Mouse (Mus musculus) erythroblast, adult 5-6 weeks (primary cell): Measurements from ENCODE around the gene Kif17. TPM values are rescaled to one million over a fixed set of nuclear protein-coding genes. Genes with fewer than 3 reads are reported as not detected.
A peak's percentile ranks its signal among the peaks of the same experiment; 100 is the strongest.

Source experiments
- ATAC-seq: replicated peaks from 2 replicates; pipeline ENCODE4 v1.8.0; 2016; ENCODE audit warnings: moderate number of reproducible peaks, mild to moderate bottlenecking, moderate TSS enrichment, inconsistent platforms; ENCODE audit not compliant: poor library complexity, low FRiP score, severe bottlenecking
- total RNA-seq, 2 experiments: library from RNA; stranded (forward) in 1 of 2; stranded (reverse) in 1 of 2; fragments of 150-400 nt in 1 of 2; fragments of 200-764, 138-1000 nt in 1 of 2; gene quantifications; 2 replicates each; pipeline versions ENCODE4 v1.2.3 to v1.2.4; 2015 to 2017; ENCODE audit warnings: low replicate concordance in 2 of 2

The Kif17 gene
- total RNA-seq, 2 experiments from 2014 or later = 0.26 to 3.3 TPM

DNA sequence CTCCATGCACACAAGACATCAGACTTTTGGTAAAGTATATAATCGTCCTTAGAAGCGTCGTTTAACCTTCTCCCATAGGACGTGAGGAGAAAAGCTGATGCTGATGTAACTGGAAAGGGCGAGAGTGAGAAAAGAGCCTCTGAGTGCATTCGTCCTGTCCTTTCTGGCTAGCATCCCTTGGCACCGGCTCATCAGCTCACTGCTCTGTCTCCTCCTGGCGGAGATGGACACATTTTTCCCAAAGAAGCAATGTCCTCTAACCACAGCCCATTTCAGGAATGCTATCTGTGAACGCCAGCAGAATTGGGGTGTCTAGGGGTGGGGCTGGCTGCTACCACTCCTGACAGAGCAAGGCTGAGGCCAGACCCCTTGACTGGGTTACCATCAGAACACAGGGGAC lies 81.4 kb downstream of the Kif17 start:
- ATAC-seq = no peak

DNA sequence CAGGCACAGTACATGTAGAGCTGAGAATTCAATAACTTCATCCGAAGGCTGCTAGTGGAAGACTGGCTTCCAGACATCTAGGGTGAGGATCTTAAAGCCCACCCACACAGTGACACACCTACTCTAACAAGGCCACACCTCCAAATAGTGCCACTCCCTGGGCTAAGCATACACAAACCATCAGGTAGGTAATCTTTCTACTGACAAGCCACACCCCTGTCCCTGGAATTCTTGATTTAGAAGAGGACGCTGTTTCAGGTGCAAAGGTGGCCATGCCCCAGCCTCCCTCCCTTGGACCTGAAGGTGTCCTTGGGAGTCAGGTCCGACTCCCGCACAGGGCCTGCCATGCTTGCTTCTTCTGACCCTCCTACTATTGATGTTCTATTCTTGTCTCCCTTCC lies 82.9 kb downstream of the Kif17 start:
- ATAC-seq = no peak

DNA sequence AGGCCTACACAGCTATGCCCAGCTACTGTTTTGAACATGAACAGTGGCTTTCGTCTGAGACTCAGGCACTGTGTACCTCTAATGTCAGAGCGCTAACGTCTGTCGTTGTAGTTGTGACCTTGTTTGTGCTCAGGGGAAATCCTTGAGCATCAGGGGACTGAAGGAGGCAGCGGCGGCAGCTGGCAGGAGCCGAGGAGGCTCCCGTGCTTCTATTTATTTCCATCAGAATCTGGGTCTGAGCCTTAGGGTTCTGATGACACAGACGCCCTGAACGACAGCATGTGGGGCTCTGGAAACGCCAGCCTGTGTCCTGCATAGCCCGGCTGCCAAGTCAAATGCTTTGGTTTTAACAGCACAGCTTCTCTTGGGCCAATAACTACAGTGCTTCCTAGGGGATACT lies 84.8 kb downstream of the Kif17 start:
- no peak for ATAC-seq

DNA sequence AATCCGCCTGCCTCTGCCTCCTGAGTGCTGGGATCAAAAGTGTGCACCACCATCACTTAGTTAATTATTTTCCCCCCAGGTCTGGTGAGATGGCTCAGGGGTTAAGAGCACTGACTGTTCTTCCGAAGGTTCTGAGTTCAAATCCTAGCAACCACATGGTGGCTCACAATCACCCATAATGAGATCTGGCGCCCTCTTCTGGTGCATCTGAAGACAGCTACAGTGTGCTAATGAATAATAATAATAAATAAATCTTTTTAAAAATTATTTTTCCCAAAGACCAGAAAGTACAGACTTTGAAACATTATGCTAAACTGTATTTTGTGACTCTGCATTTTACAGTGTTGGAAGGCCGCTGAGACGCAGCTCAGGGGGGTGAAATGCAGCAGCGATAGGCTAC lies 85.4 kb downstream of the Kif17 start:
- ATAC-seq = no peak

DNA sequence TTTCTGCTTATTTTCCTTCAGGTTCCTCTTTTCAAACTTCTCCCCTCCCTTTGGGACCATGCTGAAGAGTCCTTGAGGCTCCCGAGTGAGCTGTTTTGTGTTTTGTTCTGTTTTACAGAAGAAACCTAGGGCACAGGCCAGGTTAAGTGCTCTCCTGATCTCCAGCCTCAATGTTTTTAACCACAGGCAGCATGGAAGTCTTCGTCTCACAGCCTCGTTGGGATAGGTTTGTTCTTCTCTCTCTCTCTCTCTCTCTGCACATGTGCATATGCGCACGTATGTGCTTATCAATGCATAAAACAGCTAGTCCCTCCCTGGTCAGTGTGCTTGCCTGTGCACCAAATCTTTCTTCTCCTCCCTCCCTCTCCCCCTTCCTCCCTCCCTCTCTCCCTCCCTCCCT lies 86.6 kb downstream of the Kif17 start:
- no peak for ATAC-seq

DNA sequence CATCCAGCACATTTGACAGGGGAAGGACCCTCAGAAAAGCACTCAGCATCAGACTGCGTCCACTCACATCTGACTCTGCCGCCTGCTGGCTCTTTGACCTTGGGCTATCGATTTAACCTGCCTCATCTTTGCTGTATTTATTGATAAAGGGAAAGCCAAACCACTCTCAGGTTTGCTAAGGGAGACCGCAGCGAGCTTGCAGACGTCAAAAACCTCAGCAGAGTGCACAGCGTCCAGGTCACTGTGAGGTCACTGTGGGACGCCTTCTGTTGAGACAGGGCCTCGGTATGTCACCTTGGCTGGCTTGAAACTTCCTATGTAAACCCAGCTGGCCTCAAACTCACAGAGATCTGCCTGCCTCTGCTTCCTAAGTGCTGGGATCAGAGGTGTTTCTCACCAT lies 87.1 kb downstream of the Kif17 start:
- no peak for ATAC-seq

DNA sequence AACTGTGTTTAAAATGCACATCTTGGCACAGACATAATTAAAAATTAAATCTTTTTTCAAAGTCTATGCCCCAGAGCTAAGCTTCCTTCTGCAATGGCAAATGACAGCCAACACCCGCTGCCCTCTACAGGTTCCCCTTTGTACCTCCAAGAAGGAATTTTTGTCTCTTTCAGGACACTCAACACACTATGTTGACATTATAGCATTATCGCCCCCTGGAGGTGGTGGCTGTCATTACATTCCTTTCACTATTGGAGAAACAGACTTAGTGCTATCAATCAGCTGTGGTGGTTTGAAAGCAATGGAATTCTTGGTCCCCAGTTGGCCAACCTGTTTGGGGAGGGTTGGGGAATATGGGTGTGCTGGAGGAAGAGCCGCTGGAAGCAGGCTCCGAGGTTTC lies 89.7 kb downstream of the Kif17 start:
- 0 out of 2 replicates have a peak, but pooled peaks have one; percentile 18 for ATAC-seq

DNA sequence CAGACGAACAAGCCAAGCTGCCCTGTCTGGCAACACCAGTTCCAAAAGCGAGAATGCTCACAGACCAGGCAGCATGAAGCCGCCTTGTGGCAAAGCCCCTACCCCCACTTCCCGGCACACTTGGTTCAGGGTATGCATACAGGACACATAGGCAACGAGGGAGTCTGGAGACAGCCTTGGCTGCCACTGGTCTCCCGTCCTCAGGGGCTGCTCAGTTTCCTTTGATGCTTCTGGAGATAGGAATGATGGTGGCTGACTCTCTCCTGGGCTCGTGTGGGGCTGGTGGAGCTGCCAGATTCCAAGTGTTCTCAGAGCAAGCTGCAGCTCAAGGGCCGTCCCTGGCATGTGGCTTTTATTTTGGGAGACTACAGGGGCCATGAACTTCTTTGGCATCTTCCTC lies 91.2 kb downstream of the Kif17 start:
- ATAC-seq = no peak

DNA sequence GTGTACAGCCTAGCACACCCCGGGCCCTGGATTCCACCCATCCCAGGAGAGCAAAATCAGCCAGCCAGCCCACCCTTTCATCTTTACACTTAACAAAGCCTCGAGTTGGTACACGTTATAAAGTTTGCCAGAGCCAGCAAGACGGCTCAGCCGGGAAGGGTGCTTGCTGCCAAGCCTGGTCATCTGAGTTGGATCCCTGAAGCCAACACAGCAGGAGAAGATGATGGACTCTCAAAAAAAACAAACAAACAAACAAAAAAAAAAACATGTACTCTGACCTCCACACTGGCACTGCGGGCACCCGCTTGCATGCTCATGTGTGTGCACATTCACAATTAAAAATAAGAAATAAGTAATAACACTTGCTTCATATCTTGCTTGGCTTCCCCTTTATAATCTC lies 91.8 kb downstream of the Kif17 start:
- ATAC-seq = no peak

DNA sequence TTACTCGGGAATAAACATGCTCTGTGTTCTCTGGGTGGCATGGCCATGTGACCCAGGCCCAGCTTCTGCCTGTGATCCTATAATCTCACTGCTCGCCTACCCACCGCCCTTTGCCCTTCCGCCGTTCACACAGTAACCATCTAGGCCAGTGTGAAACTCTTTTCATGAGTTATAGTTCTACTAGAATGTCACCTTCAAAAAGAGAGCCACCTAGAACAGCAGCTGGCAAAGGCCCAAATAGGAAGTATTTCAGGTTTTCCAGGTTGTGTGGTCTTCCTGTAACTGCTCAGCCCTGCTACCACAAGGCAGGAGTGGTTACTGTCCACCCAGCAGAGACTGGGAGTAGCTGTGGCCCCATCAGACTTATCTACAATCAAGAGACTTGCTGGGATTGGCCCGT lies 92.5 kb downstream of the Kif17 start:
- ATAC-seq = no peak

DNA sequence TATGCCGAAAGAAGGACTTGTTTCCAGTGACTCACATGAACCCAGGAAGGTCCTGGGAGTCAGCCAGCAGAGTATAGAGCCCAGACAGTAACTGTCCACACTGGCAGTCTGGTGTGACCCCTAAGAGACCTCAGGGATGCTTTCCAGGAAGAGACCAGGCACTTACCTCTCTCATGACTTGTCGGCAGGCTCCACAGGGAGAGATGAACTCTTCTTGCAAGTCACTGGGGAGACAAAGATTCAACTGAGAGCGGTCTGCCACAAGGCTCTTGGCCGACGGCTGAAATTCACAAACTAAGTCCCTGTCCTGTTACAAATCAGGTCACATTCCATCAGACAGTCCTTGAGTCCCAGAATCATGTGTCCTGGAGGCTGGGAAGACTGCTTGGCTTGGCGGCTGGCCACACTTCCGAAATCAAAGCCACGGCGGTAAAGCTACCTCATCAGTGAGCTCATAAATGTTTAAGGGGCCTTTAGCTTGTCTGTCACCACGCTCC lies 93.2 kb downstream of the Kif17 start:
- no peak for ATAC-seq

DNA sequence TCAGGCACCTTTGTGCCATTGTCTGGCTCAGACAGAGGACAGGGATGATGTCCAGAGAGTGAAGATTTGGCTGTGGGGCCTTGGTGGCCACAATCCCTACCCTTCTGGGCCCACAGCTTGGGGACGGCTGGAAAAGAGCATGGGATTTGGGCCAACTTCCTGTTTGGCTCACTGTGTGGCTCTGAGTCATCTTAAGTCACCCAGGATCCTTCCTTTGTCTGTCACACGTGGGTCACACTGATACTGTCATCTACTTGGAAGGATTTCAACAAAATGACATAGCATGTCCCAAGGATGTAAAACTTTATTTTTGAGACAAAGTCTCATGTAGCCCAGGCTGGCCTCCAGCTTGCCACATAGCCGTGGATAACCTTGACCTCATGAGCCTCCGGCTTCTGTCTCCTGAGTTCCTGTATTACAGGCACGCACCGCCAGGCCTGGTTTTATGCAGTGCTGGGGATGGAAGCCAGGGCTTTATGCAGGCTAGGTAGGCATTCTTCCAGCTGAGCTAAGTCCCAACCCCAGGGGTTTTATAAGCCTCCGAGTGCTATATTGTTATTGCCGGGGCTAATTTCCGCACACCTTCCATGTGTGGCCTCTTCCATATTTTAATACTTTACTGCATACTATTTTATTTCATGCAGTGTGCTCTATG lies 94.8 kb downstream of the Kif17 start:
- ATAC-seq = no peak

DNA sequence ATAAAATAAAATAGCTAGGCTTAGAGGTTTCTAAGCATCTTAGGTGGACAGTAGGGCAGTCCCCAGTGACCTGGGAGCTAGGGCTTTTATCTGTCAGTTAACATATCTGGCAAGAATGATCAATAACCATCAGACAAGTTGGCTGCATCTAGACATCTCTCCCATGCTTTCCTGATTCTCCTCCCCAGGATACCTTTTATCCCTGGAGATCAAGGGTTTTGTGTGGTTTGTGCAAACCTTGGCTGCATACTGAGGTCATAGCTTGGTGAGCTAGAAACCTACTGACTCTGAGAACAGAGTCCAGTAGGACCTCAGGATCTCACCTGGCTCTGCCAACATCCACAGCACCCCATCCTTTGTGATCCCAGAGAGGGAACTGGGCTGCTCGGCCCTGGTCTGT lies 97.0 kb downstream of the Kif17 start:
- no peak for ATAC-seq

DNA sequence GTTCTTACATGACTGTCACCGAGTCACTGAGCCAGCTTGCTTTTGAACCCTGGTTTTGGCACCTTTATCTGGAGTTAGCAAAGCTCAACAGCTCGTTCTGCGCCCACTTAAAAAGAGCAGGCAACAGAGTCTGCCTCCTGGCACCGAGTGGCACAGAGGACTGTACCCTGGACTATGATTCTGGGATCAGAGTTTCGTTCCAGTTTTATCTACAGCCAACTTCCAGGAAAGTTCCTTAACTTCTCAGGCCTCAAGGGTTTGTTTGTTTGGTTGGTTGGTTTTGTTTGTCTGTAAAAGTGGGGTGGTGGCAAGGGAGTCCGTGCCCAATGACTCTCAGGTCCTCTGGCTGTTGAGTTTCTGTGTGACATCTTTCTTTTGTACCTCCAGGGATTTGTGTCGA lies 98.5 kb downstream of the Kif17 start:
- ATAC-seq = no peak

Other genes starting within 250 kb of the Kif17 start
- 79.7 and 79.8 TPM in 2 replicates for gene Hp1bp3, start 34.1 kb upstream of the Kif17 start, total RNA-seq (2015; ENCODE audit: low replicate concordance)
- gene Hp1bp3, start 34.1 kb upstream of the Kif17 start, total RNA-seq (2017; ENCODE audit: low replicate concordance) = 126 and 158 TPM in 2 replicates
- gene Sh2d5, start within 50 bp of the Kif17 start, total RNA-seq (2015; ENCODE audit: low replicate concordance) = 3.1 and 6.3 TPM in 2 replicates
- 5.4 and 6.4 TPM in 2 replicates for gene Sh2d5, start within 50 bp of the Kif17 start, total RNA-seq (2017; ENCODE audit: low replicate concordance)
- 48.2 and 52.5 TPM in 2 replicates for gene Ddost, start 54.3 kb downstream of the Kif17 start, total RNA-seq (2015; ENCODE audit: low replicate concordance)
- 27.2 and 36.8 TPM in 2 replicates for gene Ddost, start 54.3 kb downstream of the Kif17 start, total RNA-seq (2017; ENCODE audit: low replicate concordance)
- gene Pink1, start 75.9 kb downstream of the Kif17 start, total RNA-seq (2015; ENCODE audit: low replicate concordance) = 52.7 and 58.8 TPM in 2 replicates
- 91.2 and 111 TPM in 2 replicates for gene Pink1, start 75.9 kb downstream of the Kif17 start, total RNA-seq (2017; ENCODE audit: low replicate concordance)
- not detected in 2 replicates for gene Cda, start 117.6 kb downstream of the Kif17 start, total RNA-seq (2015; ENCODE audit: low replicate concordance)
- gene Cda, start 117.6 kb downstream of the Kif17 start, total RNA-seq (2017; ENCODE audit: low replicate concordance) = not detected in 2 replicates
- not detected in 2 replicates for gene Fam43b, start 146.1 kb downstream of the Kif17 start, total RNA-seq (2015; ENCODE audit: low replicate concordance)
- gene Fam43b, start 146.1 kb downstream of the Kif17 start, total RNA-seq (2017; ENCODE audit: low replicate concordance) = not detected in 2 replicates
- 3.7 and 4.2 TPM in 2 replicates for gene Mul1, start 184.2 kb downstream of the Kif17 start, total RNA-seq (2015; ENCODE audit: low replicate concordance)
- gene Mul1, start 184.2 kb downstream of the Kif17 start, total RNA-seq (2017; ENCODE audit: low replicate concordance) = 2.0 and 3.8 TPM in 2 replicates
- not detected in 2 replicates for gene Camk2n1, start 203.9 kb downstream of the Kif17 start, total RNA-seq (2015; ENCODE audit: low replicate concordance)
- not detected in 2 replicates for gene Camk2n1, start 203.9 kb downstream of the Kif17 start, total RNA-seq (2017; ENCODE audit: low replicate concordance)